Mouse (Mus musculus) kidney, embryonic 16.5 days (tissue): ENCODE data around the gene Sin3b. TPM values are rescaled to one million over a fixed set of nuclear protein-coding genes. Genes with fewer than 3 reads are reported as not detected.

ENCODE experiments used
- ATAC-seq: fragments of 200-750 bp; cut with Nextera tagmentation; 2 replicates; pipeline ENCODE4 v1.8.0; 2017; ENCODE audit warnings: moderate TSS enrichment; ENCODE audit not compliant: low FRiP score, low TSS enrichment
- H3K27ac ChIP-seq: fragments of 300-500 bp; sonication (generic); 2 replicates; pipeline ENCODE4 v1.5.1; 2014; ENCODE audit warnings: low read length
- H3K27me3 ChIP-seq: fragments of 300-500 bp; sonication (generic); 2 replicates; pipeline ENCODE4 v1.6.1; 2014; ENCODE audit warnings: low read length, control low read depth, mixed read lengths; ENCODE audit not compliant: insufficient read depth
- H3K36me3 ChIP-seq: fragments of 300-500 bp; sonication (generic); 2 replicates; pipeline ENCODE4 v1.6.1; 2014; ENCODE audit warnings: low read length, control low read depth, mixed read lengths; ENCODE audit not compliant: insufficient read depth
- H3K4me1 ChIP-seq: fragments of 300-500 bp; sonication (generic); 2 replicates; pipeline ENCODE4 v1.6.1; 2014; ENCODE audit warnings: low read length, control low read depth, mixed read lengths; ENCODE audit not compliant: insufficient read depth
- H3K4me2 ChIP-seq: fragments of 300-500 bp; sonication (generic); replicated peaks from 2 replicates; pipeline ENCODE4 v1.6.1; 2014; ENCODE audit warnings: low read depth, low read length
- H3K4me3 ChIP-seq: fragments of 300-500 bp; sonication (generic); 2 replicates; pipeline ENCODE4 v1.5.1; 2014; ENCODE audit warnings: mild to moderate bottlenecking, low read length
- H3K9ac ChIP-seq: fragments of 300-500 bp; sonication (generic); replicated peaks from 2 replicates; pipeline ENCODE4 v1.6.1; 2014; ENCODE audit warnings: low read length
- H3K9me3 ChIP-seq: fragments of 300-500 bp; sonication (generic); 2 replicates; pipeline ENCODE4 v1.6.1; 2016; ENCODE audit warnings: low read length, control low read depth
- WGBS: fragments of 180-500 bp; shearing (Covaris S2); extraction: QIAGEN DNeasy Blood & Tissue Kit; methylation state at CpG from one replicate; pipeline ENCODE4 v1.1.7; 2014; 5-methylcytosine and 5-hydroxymethylcytosine counted together
- microRNA-seq: library from miRNA; unstranded; fragments of <30 nt; microRNA quantifications from one replicate; pipeline ENCODE4, GENCODE M21; 2016
- polyA plus RNA-seq: library from polyadenylated mRNA; unstranded; fragments of >200 nt; fragmentation: Nextera tagmentation; extraction: Ambion mirVana; gene quantifications from 2 replicates; pipeline ENCODE4 v1.2.1, GENCODE M21; 2015

Gene Sin3b
- polyA plus RNA-seq, 1 experiment from 2014 or later = 182 TPM

DNA sequence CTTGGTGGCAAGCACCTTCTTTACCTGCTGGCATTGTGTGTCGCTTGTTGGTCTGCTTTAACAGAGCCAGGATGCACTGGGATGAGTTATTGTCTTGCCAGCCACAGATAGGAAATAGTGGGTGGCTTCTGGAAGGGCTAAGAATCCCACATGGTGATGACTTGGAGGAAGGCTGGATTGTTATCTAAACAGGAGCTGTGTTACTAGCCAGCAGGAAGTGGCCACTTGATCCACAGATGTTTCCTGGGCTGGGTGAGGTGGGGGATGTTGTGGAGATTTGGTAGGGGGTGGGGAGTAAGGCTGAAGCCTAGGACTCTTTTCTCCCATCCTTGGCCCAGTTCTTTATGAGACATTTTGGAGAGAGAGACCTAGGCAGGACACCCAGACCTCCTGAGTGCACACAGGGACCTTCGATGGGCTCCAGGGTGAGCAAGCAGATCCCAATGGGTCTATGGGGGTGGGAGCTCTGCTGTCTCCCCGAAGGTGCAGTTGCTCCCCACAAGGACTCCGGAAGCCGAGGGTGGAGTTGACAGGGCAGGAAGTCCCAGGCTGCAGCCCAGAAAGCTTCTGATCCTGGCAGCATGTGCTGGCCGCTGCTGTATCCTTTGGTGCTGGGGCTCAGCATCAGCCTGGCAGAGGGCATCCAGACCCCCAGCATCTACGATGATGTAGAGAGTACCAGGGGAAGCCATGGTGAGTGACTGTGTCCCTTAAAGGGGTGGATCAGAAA is 38.4 kb downstream of the Sin3b start, which contains the start of gene F2rl3:
Gene F2rl3, plus strand, starts transcription at position 559 of the 730 bp plus-strand sequence.
- Histone ChIP-seq H3K36me3 (peaks cover 24% of the 10 kb centered on the region), H3K9me3 (no peaks in the 10 kb centered on the region), H3K27me3 (no peaks in the 10 kb centered on the region), H3K4me3 (no peak within 1 kb of the TSS), H3K4me1 (no peaks in the 10 kb centered on the region), H3K4me2 (peak within 1 kb of the TSS; percentile 0; the same call in 1 of the 2 replicates), H3K9ac (0 out of 2 replicates have a peak within 1 kb of the TSS, but pooled peaks have one; percentile 14), H3K27ac (peak within 1 kb of the TSS; percentile 50; the same call in 1 of the 2 replicates)
- 72% methylated on average over 7 of the region's 7 CpGs for WGBS
- ATAC-seq = no peak

DNA sequence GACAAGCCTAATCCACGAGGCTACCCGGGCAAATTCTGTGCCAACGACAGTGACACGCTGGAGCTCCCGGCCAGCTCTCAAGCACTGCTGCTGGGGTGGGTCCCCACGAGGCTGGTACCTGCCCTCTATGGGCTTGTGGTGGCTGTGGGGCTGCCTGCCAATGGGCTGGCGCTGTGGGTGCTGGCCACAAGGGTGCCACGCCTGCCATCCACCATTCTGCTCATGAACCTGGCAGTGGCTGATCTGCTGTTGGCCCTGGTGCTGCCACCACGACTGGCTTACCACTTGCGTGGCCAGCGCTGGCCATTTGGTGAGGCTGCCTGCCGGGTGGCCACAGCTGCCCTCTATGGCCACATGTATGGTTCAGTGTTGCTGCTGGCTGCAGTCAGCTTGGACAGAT is 39.2 kb downstream of the Sin3b start:
- H3K27me3 ChIP-seq = no peaks in the 10 kb centered on the region
- H3K4me3 ChIP-seq = no peak overlapping the region
- H3K27ac ChIP-seq = 0 out of 2 replicates have a peak overlapping the region, but pooled peaks have one; percentile 38

DNA sequence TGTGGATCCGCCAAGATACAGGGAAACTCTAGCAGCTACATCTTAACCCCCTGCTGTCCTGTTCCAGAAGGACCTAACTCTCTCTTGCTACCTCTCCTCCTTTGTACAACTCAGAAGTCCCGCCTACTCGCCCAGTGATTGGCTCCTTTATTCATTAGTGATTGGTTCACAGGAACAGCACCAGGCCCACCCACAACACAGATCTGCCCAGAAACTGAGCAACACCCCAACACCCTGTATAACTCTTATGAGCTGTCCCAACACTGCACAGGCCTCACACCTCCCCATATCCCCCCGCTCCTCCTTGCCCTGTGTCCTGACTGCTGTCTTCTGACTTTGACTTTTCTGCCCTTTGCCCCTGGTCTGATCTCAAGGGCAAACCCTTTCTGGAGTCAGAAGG is 42.6 kb downstream of the Sin3b start:
- H3K9ac ChIP-seq = no peak overlapping the region
- no peak overlapping the region for H3K4me3 ChIP-seq
- no peaks in the 10 kb centered on the region for H3K9me3 ChIP-seq
- no peaks in the 10 kb centered on the region for H3K36me3 ChIP-seq
- ATAC-seq = no peak
- no peak overlapping the region for H3K4me2 ChIP-seq
- no peaks in the 10 kb centered on the region for H3K27me3 ChIP-seq
- 79% methylated on average over 4 of the region's 4 CpGs for WGBS
- 0 out of 2 replicates have a peak, but pooled peaks cover 8% of the 10 kb centered on the region for H3K4me1 ChIP-seq
- no peak overlapping the region for H3K27ac ChIP-seq

More for the DNA sequence above, 39.2 kb downstream of the Sin3b start:
- no peak for ATAC-seq
- WGBS = 86% methylated on average over 12 of the region's 12 CpGs
- 0 out of 2 replicates have a peak, but pooled peaks cover 8% of the 10 kb centered on the region for H3K4me1 ChIP-seq
- H3K9ac ChIP-seq = no peak overlapping the region
- peaks cover 16% of the 10 kb centered on the region for H3K36me3 ChIP-seq
- peak overlapping the region; percentile 0; the same call in 1 of the 2 replicates for H3K4me2 ChIP-seq
- no peaks in the 10 kb centered on the region for H3K9me3 ChIP-seq

DNA sequence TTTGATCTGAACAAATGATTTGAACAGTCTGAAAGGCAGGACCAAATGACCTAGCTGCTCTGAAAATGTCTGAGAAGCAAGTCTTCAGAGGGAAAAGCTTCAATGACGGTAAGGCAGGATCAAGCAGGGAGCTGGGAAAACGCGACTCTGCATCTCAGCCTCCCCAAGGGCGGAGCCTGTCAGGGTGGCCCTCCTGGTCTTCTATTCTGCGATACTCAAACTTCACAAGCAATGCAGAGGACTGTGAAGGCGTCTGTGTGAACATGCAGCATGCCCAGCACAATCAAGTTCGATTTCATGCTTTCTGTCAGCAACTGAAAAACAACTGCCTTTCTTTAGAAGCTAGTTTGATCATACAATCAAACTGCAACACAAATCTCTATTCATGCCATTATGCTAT is 43.7 kb downstream of the Sin3b start:
- no peaks in the 10 kb centered on the region for H3K36me3 ChIP-seq
- H3K4me3 ChIP-seq = no peak overlapping the region
- H3K4me1 ChIP-seq = 0 out of 2 replicates have a peak, but pooled peaks cover 8% of the 10 kb centered on the region
- ATAC-seq = no peak
- WGBS = 35% methylated on average over 7 of the region's 7 CpGs
- H3K4me2 ChIP-seq = no peak overlapping the region
- H3K27me3 ChIP-seq = no peaks in the 10 kb centered on the region
- H3K9ac ChIP-seq = no peak overlapping the region
- 0 out of 2 replicates have a peak overlapping the region, but pooled peaks have one; percentile 14 for H3K27ac ChIP-seq
- no peaks in the 10 kb centered on the region for H3K9me3 ChIP-seq

DNA sequence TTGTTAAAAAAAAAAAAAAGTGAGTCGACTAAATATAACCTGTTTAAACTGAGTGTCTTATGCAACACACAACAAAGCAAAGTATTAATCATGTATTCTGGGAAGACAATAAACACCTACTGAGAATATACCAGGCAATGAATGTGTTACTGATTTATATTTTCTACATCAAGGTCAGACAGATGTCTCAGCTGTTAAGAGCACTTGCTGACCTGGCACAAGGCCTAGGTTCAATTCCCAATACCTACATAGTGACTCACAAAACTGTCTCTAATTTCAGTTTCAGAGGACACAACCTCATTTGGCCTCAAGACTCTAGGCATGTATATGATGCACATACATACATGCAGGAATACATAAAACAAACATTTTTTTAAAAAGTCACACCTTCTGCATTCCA is 54.7 kb downstream of the Sin3b start:
- no peaks in the 10 kb centered on the region for H3K4me1 ChIP-seq
- H3K27me3 ChIP-seq = no peaks in the 10 kb centered on the region
- no peak overlapping the region for H3K4me3 ChIP-seq
- H3K9me3 ChIP-seq = no peaks in the 10 kb centered on the region
- no peak overlapping the region for H3K4me2 ChIP-seq
- H3K36me3 ChIP-seq = no peaks in the 10 kb centered on the region
- 87% methylated on average over 1 of the region's 1 CpGs for WGBS
- no peak overlapping the region for H3K27ac ChIP-seq
- no peak overlapping the region for H3K9ac ChIP-seq
- ATAC-seq = no peak

DNA sequence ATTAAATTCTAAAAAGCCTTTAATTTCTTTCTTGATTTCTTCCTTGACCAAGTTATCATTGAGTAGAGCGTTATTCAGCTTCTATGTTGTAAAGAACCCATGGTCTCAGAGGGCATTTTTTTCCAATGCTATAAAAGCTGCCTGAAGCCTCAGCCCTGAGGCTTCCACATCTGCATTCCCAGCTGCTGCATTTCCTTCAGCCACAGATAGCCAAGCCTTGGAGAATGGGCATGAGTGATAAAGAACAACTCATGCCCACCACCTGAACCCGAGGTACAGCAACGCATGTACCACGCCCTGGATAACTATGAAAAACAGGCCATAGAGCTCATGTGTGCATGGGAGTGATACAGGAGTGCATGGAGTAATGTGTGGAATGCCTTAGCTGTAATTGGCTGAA is 57.6 kb downstream of the Sin3b start:
- H3K4me2 ChIP-seq = no peak overlapping the region
- no peaks in the 10 kb centered on the region for H3K36me3 ChIP-seq
- no peak overlapping the region for H3K27ac ChIP-seq
- no peak for ATAC-seq
- no peaks in the 10 kb centered on the region for H3K9me3 ChIP-seq
- H3K4me1 ChIP-seq = no peaks in the 10 kb centered on the region
- 89% methylated on average over 4 of the region's 4 CpGs for WGBS
- no peak overlapping the region for H3K9ac ChIP-seq
- H3K27me3 ChIP-seq = no peaks in the 10 kb centered on the region
- no peak overlapping the region for H3K4me3 ChIP-seq

DNA sequence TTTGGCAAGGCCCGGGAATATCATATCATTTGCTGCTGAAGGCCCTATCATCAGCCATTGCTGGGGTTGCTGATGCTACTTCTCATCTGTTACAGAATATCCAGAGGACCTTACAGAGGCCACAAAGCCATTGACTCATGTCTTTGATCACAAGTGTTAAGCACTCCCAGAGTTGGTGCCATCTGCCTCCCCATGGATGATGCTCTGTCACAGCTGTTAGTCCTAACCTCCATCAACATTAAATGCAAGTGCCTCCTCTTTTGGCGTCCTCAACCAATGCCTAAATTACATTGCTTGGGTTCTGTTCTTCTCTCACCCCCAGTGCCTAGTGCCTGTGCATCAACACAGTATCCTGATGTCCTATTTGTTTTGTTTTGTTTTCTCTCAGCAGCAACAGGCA is 78.5 kb downstream of the Sin3b start:
- no peak overlapping the region for H3K4me2 ChIP-seq
- no peak overlapping the region for H3K9ac ChIP-seq
- H3K36me3 ChIP-seq = no peaks in the 10 kb centered on the region
- no peaks in the 10 kb centered on the region for H3K4me1 ChIP-seq
- ATAC-seq = no peak
- H3K27me3 ChIP-seq = no peaks in the 10 kb centered on the region
- 68% methylated on average over 2 of the region's 2 CpGs for WGBS
- H3K4me3 ChIP-seq = no peak overlapping the region
- H3K9me3 ChIP-seq = no peaks in the 10 kb centered on the region
- H3K27ac ChIP-seq = no peak overlapping the region

Small RNA genes within 50 kb of the gene (microRNA-seq; reads per million reads assigned to microRNA genes)
- gene Gm26237 = not detected

Other genes starting within 250 kb of the Sin3b start
- gene Cherp, start 248.1 kb upstream of the Sin3b start, polyA plus RNA-seq = 64.6 and 87.9 TPM in 2 replicates
- gene Slc35e1, start 230.7 kb upstream of the Sin3b start, polyA plus RNA-seq = 8.0 and 10.1 TPM in 2 replicates
- 18.7 and 18.9 TPM in 2 replicates for gene Med26, start 175.0 kb upstream of the Sin3b start, polyA plus RNA-seq
- 114 and 116 TPM in 2 replicates for gene Smim7, start 152.2 kb upstream of the Sin3b start, polyA plus RNA-seq
- 25.2 and 26.3 TPM in 2 replicates for gene Tmem38a, start 151.2 kb upstream of the Sin3b start, polyA plus RNA-seq
- gene Nwd1, start 76.6 kb upstream of the Sin3b start, polyA plus RNA-seq = 0.09 and 0.10 TPM in 2 replicates
- gene F2rl3, start 38.6 kb downstream of the Sin3b start, polyA plus RNA-seq = 4.6 and 5.2 TPM in 2 replicates